Mouse (Mus musculus) heart, adult 2 months (tissue): Measurements from ENCODE around the gene Mapkbp1.
A peak's percentile ranks its signal among the peaks of the same experiment; 100 is the strongest.

ENCODE experiments used
- CTCF ChIP-seq: fragments of 200-600 bp; IDR thresholded peaks from 2 replicates; pipeline ENCODE4 v1.8.1; 2022; ENCODE audit warnings: antibody characterized with exemption, mild to moderate bottlenecking, moderate library complexity
- EP300 ChIP-seq: fragments of 200-500 bp; IDR thresholded peaks from 2 replicates; pipeline ENCODE4 v1.6.1; 2011; ENCODE audit warnings: low read depth, low read length, control low read depth; ENCODE audit not compliant: insufficient read depth
- POLR2A ChIP-seq: fragments of 200-500 bp; IDR thresholded peaks from 2 replicates; pipeline ENCODE4 v1.6.1; 2011; ENCODE audit warnings: mild to moderate bottlenecking, low read depth, low read length, control low read depth; ENCODE audit not compliant: insufficient read depth

DNA sequence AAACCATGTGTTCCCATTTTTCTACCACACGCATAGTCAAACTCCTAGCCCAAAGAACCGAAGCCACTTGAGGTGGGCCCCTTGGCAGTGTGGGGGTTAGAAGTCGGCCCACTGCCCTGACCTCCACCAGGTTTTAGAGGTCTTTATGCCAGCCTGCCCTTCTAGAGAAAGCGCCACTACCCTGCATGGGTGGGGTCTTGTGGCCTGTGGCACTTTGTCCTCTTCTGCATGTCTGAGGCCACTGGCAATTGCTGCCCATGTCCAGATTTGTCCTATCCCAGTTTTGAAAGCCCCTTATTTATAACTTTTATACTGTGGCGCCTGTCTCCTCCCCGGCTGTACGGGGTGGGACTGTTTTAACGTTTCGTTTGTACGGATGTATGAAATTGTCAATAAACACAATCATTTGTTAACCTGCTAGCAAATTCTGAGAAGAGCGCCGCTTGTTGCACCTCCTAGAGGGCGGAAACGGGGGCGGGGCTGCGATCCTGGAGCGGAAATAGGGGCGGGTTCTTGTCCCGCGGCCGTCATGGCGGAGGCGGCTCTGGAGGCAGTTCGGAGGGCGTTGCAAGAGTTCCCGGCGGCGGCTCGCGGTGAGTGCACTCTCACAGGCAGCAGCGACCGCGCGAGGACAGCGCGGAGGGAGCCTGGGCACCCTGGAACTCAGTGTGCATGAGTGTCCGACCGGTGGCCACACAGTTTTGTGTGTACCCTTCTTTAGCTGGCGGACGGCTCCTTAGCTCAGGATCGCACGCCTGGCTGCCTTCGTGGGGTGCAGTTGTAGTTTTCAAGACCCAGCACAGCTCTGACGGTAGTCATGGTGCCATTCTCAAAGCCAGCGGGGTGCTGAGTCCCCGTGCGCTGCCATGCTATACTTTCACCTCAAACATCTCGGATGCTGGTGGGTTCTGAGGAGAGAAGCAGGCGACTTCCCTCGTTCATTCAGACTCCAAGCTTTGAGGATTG is 54.8 kb downstream of the Mapkbp1 start, which contains the start of the genes Jmjd7 and Gm28042:
- TF ChIP-seq CTCF = peak; percentile 46
- peak; percentile 65 for TF ChIP-seq POLR2A
- TF ChIP-seq EP300 = 0 out of 2 replicates have a peak, but pooled peaks have one; percentile 6
